Mouse (Mus musculus): ENCODE results near the gene Tmem199. TPM values are rescaled to one million over a fixed set of nuclear protein-coding genes. Genes with fewer than 3 reads are reported as not detected.

The Tmem199 gene
- total RNA-seq, 2 experiments from 2014 or later, result 10.1 TPM; not detected in 1

GRCm38 (mm10) chr11:78495904-78496303 is 16.1 kb downstream of the Tmem199 start:
- no peak for ATAC-seq (replicated peaks; ENCODE audit: low FRiP score, poor library complexity, severe bottlenecking)

- ATAC-seq (replicated peaks; ENCODE audit: low FRiP score, poor library complexity, severe bottlenecking), result no peak
Observed at GRCm38 (mm10) chr11:78490781-78491241, 21.2 kb downstream of the Tmem199 start.

GRCm38 (mm10) chr11:78488168-78488567 is 23.8 kb downstream of the Tmem199 start:
- ATAC-seq (replicated peaks; ENCODE audit: low FRiP score, poor library complexity, severe bottlenecking), result no peak

- ATAC-seq (replicated peaks; ENCODE audit: low FRiP score, poor library complexity, severe bottlenecking), result no peak
Observed at GRCm38 (mm10) chr11:78483639-78484038, 28.3 kb downstream of the Tmem199 start.

GRCm38 (mm10) chr11:78475289-78475688 is 36.7 kb downstream of the Tmem199 start:
- no peak for ATAC-seq (replicated peaks; ENCODE audit: low FRiP score, poor library complexity, severe bottlenecking)

GRCm38 (mm10) chr11:78471326-78472103 is 40.5 kb downstream of the Tmem199 start:
- ATAC-seq (replicated peaks; ENCODE audit: low FRiP score, poor library complexity, severe bottlenecking), result no peak

- ATAC-seq (replicated peaks; ENCODE audit: low FRiP score, poor library complexity, severe bottlenecking), result no peak
Observed at GRCm38 (mm10) chr11:78467932-78468331, 44.0 kb downstream of the Tmem199 start.

- no peak for ATAC-seq (replicated peaks; ENCODE audit: low FRiP score, poor library complexity, severe bottlenecking)
Observed at GRCm38 (mm10) chr11:78467515-78467914, 44.5 kb downstream of the Tmem199 start.

GRCm38 (mm10) chr11:78466242-78466912 is 45.6 kb downstream of the Tmem199 start:
- ATAC-seq (replicated peaks; ENCODE audit: low FRiP score, poor library complexity, severe bottlenecking), result no peak

- no peak for ATAC-seq (replicated peaks; ENCODE audit: low FRiP score, poor library complexity, severe bottlenecking)
Observed at GRCm38 (mm10) chr11:78465568-78466180, 46.3 kb downstream of the Tmem199 start, which contains the start of gene Slc46a1. Gene Slc46a1 (plus strand): TSS chr11:78465697.

GRCm38 (mm10) chr11:78465116-78465515 is 46.9 kb downstream of the Tmem199 start:
- no peak for ATAC-seq (replicated peaks; ENCODE audit: low FRiP score, poor library complexity, severe bottlenecking)

GRCm38 (mm10) chr11:78463286-78464036 is 48.5 kb downstream of the Tmem199 start:
- peak; percentile 56; the same call in 1 of the 2 replicates for ATAC-seq (replicated peaks; ENCODE audit: low FRiP score, poor library complexity, severe bottlenecking)

- no peak for ATAC-seq (replicated peaks; ENCODE audit: low FRiP score, poor library complexity, severe bottlenecking)
Observed at GRCm38 (mm10) chr11:78462669-78463068, 49.3 kb downstream of the Tmem199 start.

GRCm38 (mm10) chr11:78461894-78462293 is 50.1 kb downstream of the Tmem199 start:
- ATAC-seq (replicated peaks; ENCODE audit: low FRiP score, poor library complexity, severe bottlenecking), result no peak

GRCm38 (mm10) chr11:78458740-78459139 is 53.2 kb downstream of the Tmem199 start:
- no peak for ATAC-seq (replicated peaks; ENCODE audit: low FRiP score, poor library complexity, severe bottlenecking)

Other genes with a start within 250 kb of the Tmem199 start
- not detected in 2 replicates for gene BC030499, start 221.3 kb downstream of the Tmem199 start, total RNA-seq (2015; ENCODE audit: low replicate concordance)
- not detected in 2 replicates for gene BC030499, start 221.3 kb downstream of the Tmem199 start, total RNA-seq (2017; ENCODE audit: low replicate concordance)
- 234 and 259 TPM in 2 replicates for gene Spag5, start 210.6 kb downstream of the Tmem199 start, total RNA-seq (2015; ENCODE audit: low replicate concordance)
- 464 and 490 TPM in 2 replicates for gene Spag5, start 210.6 kb downstream of the Tmem199 start, total RNA-seq (2017; ENCODE audit: low replicate concordance)
- 1.3 and 16.2 TPM in 2 replicates for gene Aldoc, start 189.2 kb downstream of the Tmem199 start, total RNA-seq (2015; ENCODE audit: low replicate concordance)
- gene Aldoc, start 189.2 kb downstream of the Tmem199 start, total RNA-seq (2017; ENCODE audit: low replicate concordance), result 2.4 and 3.0 TPM in 2 replicates
- 7.2 and 14.3 TPM in 2 replicates for gene Pigs, start 183.8 kb downstream of the Tmem199 start, total RNA-seq (2015; ENCODE audit: low replicate concordance)
- 3.6 and 3.9 TPM in 2 replicates for gene Pigs, start 183.8 kb downstream of the Tmem199 start, total RNA-seq (2017; ENCODE audit: low replicate concordance)
- 17.2 and 20.9 TPM in 2 replicates for gene Unc119, start 168.7 kb downstream of the Tmem199 start, total RNA-seq (2015; ENCODE audit: low replicate concordance)
- gene Unc119, start 168.7 kb downstream of the Tmem199 start, total RNA-seq (2017; ENCODE audit: low replicate concordance), result 7.9 and 8.3 TPM in 2 replicates
- not detected in 2 replicates for gene Foxn1, start 125.6 kb downstream of the Tmem199 start, total RNA-seq (2015; ENCODE audit: low replicate concordance)
- gene Foxn1, start 125.6 kb downstream of the Tmem199 start, total RNA-seq (2017; ENCODE audit: low replicate concordance), result not detected in 2 replicates
- gene Slc13a2, start 90.0 kb downstream of the Tmem199 start, total RNA-seq (2015; ENCODE audit: low replicate concordance), result not detected in 2 replicates
- 0.68 TPM in 1 of 2 replicates, not detected in the other for gene Slc13a2, start 90.0 kb downstream of the Tmem199 start, total RNA-seq (2017; ENCODE audit: low replicate concordance)
- not detected in 2 replicates for gene Slc46a1, start 46.5 kb downstream of the Tmem199 start, total RNA-seq (2015; ENCODE audit: low replicate concordance)
- gene Slc46a1, start 46.5 kb downstream of the Tmem199 start, total RNA-seq (2017; ENCODE audit: low replicate concordance), result 0.13 TPM in 1 of 2 replicates, not detected in the other
- not detected in 2 replicates for gene Sarm1, start 14.4 kb downstream of the Tmem199 start, total RNA-seq (2015; ENCODE audit: low replicate concordance)
- not detected in 2 replicates for gene Sarm1, start 14.4 kb downstream of the Tmem199 start, total RNA-seq (2017; ENCODE audit: low replicate concordance)
- gene Vtn, start 13.1 kb downstream of the Tmem199 start, total RNA-seq (2015; ENCODE audit: low replicate concordance), result not detected in 2 replicates
- gene Vtn, start 13.1 kb downstream of the Tmem199 start, total RNA-seq (2017; ENCODE audit: low replicate concordance), result not detected in 2 replicates
- not detected in 2 replicates for gene Sebox, start 8.7 kb downstream of the Tmem199 start, total RNA-seq (2015; ENCODE audit: low replicate concordance)
- not detected in 2 replicates for gene Sebox, start 8.7 kb downstream of the Tmem199 start, total RNA-seq (2017; ENCODE audit: low replicate concordance)
- 8.6 and 9.6 TPM in 2 replicates for gene Poldip2, start within 50 bp of the Tmem199 start, total RNA-seq (2015; ENCODE audit: low replicate concordance)
- gene Poldip2, start within 50 bp of the Tmem199 start, total RNA-seq (2017; ENCODE audit: low replicate concordance), result 4.0 and 8.1 TPM in 2 replicates
- 2.1 and 2.2 TPM in 2 replicates for gene Tnfaip1, start 24.2 kb upstream of the Tmem199 start, total RNA-seq (2015; ENCODE audit: low replicate concordance)
- 0.61 TPM in 1 of 2 replicates, not detected in the other for gene Tnfaip1, start 24.2 kb upstream of the Tmem199 start, total RNA-seq (2017; ENCODE audit: low replicate concordance)
- 63.1 and 72.5 TPM in 2 replicates for gene Ift20, start 24.2 kb upstream of the Tmem199 start, total RNA-seq (2015; ENCODE audit: low replicate concordance)
- 20.1 and 72.1 TPM in 2 replicates for gene Ift20, start 24.2 kb upstream of the Tmem199 start, total RNA-seq (2017; ENCODE audit: low replicate concordance)
- gene Tmem97, start 38.6 kb upstream of the Tmem199 start, total RNA-seq (2015; ENCODE audit: low replicate concordance), result 22.2 and 26.7 TPM in 2 replicates
- gene Tmem97, start 38.6 kb upstream of the Tmem199 start, total RNA-seq (2017; ENCODE audit: low replicate concordance), result 6.0 and 14.0 TPM in 2 replicates
- 3.2 and 16.8 TPM in 2 replicates for gene Nlk, start 185.2 kb upstream of the Tmem199 start, total RNA-seq (2015; ENCODE audit: low replicate concordance)
- gene Nlk, start 185.2 kb upstream of the Tmem199 start, total RNA-seq (2017; ENCODE audit: low replicate concordance), result 4.1 and 5.1 TPM in 2 replicates
- 5.4 TPM in 1 of 2 replicates, not detected in the other for gene Ccnq, start 239.6 kb upstream of the Tmem199 start, total RNA-seq (2015; ENCODE audit: low replicate concordance)
- 0.38 and 4.6 TPM in 2 replicates for gene Ccnq, start 239.6 kb upstream of the Tmem199 start, total RNA-seq (2017; ENCODE audit: low replicate concordance)